Mouse (Mus musculus): ENCODE data around the gene Hoxa3. TPM values are rescaled to one million over a fixed set of nuclear protein-coding genes. Genes with fewer than 3 reads are reported as not detected.

Hoxa3 gene
- total RNA-seq (2014; rRNA removed) (1.6 TPM in 1 of 2 replicates, not detected in the other), polyA plus RNA-seq (2015; fragmentation: Nextera tagmentation; extraction: Ambion mirVana) (not detected in 2 replicates)

GRCm38 (mm10) chr6:52213119-52213986 is at the start of gene Hoxa3, which contains the start of gene Gm28308:
Hoxa3 (minus strand) TSS chr6:52213336.
Gm28308 (minus strand) TSS chr6:52213339.
- no peak within 1 kb of the TSS for H3K27ac ChIP-seq (ENCODE audit: low read depth, low read length)
- DNase-seq (ENCODE audit: low spot score) = no peak
- H3K9me3 ChIP-seq (ENCODE audit: low read length) = no peaks in the 10 kb centered on the region
- H3K36me3 ChIP-seq (ENCODE audit: insufficient read depth, low read length) = no peaks in the 10 kb centered on the region
- H3K9ac ChIP-seq (replicated peaks; ENCODE audit: low read length, poor library complexity, severe bottlenecking) = no peak within 1 kb of the TSS
- no peaks in the 10 kb centered on the region for H3K4me1 ChIP-seq (ENCODE audit: insufficient read depth, low read length)
- no peak within 1 kb of the TSS for H3K4me3 ChIP-seq (ENCODE audit: low read depth, low read length)
- no peak for ATAC-seq (ENCODE audit: low FRiP score)
- TF ChIP-seq CTCF (IDR thresholded peaks at IDR 0.05) = no peak
- peaks cover 97% of the 10 kb centered on the region for H3K27me3 ChIP-seq (ENCODE audit: insufficient read depth, low read length)
- WGBS = 3% methylated on average over 38 of the region's 38 CpGs
- H3K4me2 ChIP-seq (ENCODE audit: low read depth, low read length, poor library complexity, severe bottlenecking) = no peak within 1 kb of the TSS

- TF ChIP-seq CTCF (IDR thresholded peaks at IDR 0.05) = no peak
- under 1% methylated on average over 24 of the region's 24 CpGs for WGBS
- Histone ChIP-seq H3K9me3 (ENCODE audit: low read length) (no peaks in the 10 kb centered on the region), H3K27ac (ENCODE audit: low read depth, low read length) (no peak overlapping the region), H3K27me3 (ENCODE audit: insufficient read depth, low read length) (peaks cover 86% of the 10 kb centered on the region), H3K36me3 (ENCODE audit: insufficient read depth, low read length) (no peaks in the 10 kb centered on the region), H3K4me1 (ENCODE audit: insufficient read depth, low read length) (no peaks in the 10 kb centered on the region), H3K4me2 (ENCODE audit: low read depth, low read length, poor library complexity, severe bottlenecking) (no peak overlapping the region), H3K4me3 (ENCODE audit: low read depth, low read length) (no peak overlapping the region), H3K9ac (replicated peaks; ENCODE audit: low read length, poor library complexity, severe bottlenecking) (no peak overlapping the region)
- no peak for DNase-seq (ENCODE audit: low spot score)
- ATAC-seq (ENCODE audit: low FRiP score) = no peak
Observed at GRCm38 (mm10) chr6:52262463-52263320, 49.6 kb upstream of the Hoxa3 start.

- H3K9ac ChIP-seq (replicated peaks; ENCODE audit: low read length, poor library complexity, severe bottlenecking) = no peak overlapping the region
- no peak overlapping the region for H3K4me2 ChIP-seq (ENCODE audit: low read depth, low read length, poor library complexity, severe bottlenecking)
- no peak for TF ChIP-seq CTCF (IDR thresholded peaks at IDR 0.05)
- DNase-seq (ENCODE audit: low spot score) (no peak), ATAC-seq (ENCODE audit: low FRiP score) (no peak)
- H3K4me3 ChIP-seq (ENCODE audit: low read depth, low read length) = no peak overlapping the region
- H3K4me1 ChIP-seq (ENCODE audit: insufficient read depth, low read length) = no peaks in the 10 kb centered on the region
- peaks cover 82% of the 10 kb centered on the region for H3K27me3 ChIP-seq (ENCODE audit: insufficient read depth, low read length)
- 3% methylated on average over 9 of the region's 9 CpGs for WGBS
- no peaks in the 10 kb centered on the region for H3K36me3 ChIP-seq (ENCODE audit: insufficient read depth, low read length)
- no peaks in the 10 kb centered on the region for H3K9me3 ChIP-seq (ENCODE audit: low read length)
- no peak overlapping the region for H3K27ac ChIP-seq (ENCODE audit: low read depth, low read length)
Observed at GRCm38 (mm10) chr6:52261751-52262462, 48.8 kb upstream of the Hoxa3 start.

DNA sequence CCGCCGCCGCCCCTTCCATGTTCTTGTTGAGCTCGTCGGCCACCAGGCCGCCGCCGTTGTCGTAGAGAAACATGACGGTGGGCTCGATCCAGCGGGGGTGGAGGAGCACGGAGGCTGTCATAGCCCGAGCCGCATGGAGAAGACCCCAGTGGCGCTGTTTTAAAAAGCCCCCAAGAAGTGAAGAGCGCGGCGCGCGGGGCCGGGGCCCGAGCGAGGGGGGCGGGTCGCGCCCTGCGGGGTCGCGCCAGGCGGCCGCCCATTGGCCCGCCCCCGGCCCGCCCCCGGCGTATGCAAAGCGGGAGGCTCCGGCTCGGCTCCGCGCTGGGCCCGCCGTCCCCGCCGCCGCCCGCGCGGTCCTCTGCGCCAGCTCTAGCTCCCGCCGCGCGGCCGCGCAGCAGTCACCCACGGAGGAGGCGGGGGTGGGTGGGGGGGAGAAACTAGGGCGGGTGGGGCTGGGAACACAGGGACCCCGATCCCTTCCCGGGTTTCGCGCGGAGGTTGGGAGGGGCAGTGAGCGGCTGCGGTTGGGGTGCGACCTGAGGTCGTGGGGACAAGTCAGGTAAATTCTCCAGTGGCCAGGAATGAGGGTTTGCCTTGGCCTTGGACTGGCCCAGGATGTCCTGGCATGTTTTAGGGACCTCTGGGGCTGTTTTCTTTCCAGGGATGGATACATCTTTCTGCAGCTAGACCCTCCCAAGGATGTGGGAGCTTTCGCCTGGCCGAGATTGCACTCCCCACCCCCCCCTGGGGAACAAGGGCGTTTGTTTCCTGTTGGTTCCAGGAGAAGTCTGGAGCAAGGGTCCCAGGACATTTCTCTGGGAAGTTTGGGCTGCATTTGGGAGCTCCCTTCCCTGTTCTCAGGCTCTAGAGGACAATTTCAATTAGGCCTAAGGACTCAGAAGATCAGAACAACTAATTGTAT is 47.8 kb upstream of the Hoxa3 start, which contains the start of gene Hoxa13:
Hoxa13 (minus strand) TSS at position 227 of the 922 bp plus-strand sequence.
- H3K4me3 ChIP-seq (ENCODE audit: low read depth, low read length) = peak within 1 kb of the TSS; percentile 15
- no peaks in the 10 kb centered on the region for H3K4me1 ChIP-seq (ENCODE audit: insufficient read depth, low read length)
- DNase-seq (ENCODE audit: low spot score) (no peak), ATAC-seq (ENCODE audit: low FRiP score) (no peak)
- H3K9ac ChIP-seq (replicated peaks; ENCODE audit: low read length, poor library complexity, severe bottlenecking) = no peak within 1 kb of the TSS
- H3K27me3 ChIP-seq (ENCODE audit: insufficient read depth, low read length) = peaks cover 80% of the 10 kb centered on the region
- H3K9me3 ChIP-seq (ENCODE audit: low read length) = no peaks in the 10 kb centered on the region
- under 1% methylated on average over 27 of the region's 72 CpGs for WGBS
- peak within 1 kb of the TSS; percentile 35; the same call in 1 of the 2 replicates for H3K4me2 ChIP-seq (ENCODE audit: low read depth, low read length, poor library complexity, severe bottlenecking)
- no peak within 1 kb of the TSS for H3K27ac ChIP-seq (ENCODE audit: low read depth, low read length)
- H3K36me3 ChIP-seq (ENCODE audit: insufficient read depth, low read length) = no peaks in the 10 kb centered on the region
- TF ChIP-seq CTCF (IDR thresholded peaks at IDR 0.05) = no peak
